Mouse (Mus musculus): Measurements from ENCODE around the gene Cish. TPM values are rescaled to one million over a fixed set of nuclear protein-coding genes. Genes with fewer than 3 reads are reported as not detected.
A peak's percentile ranks its signal among the peaks of the same experiment; 100 is the strongest.

The Cish gene
- total and polyA plus RNA-seq, 2 experiments from 2014 or later: 5.3 to 8.8 TPM

- 36% methylated on average over 16 of the region's 16 CpGs for WGBS
- H3K9ac ChIP-seq (replicated peaks; ENCODE audit: low read length): 0 out of 2 replicates have a peak overlapping the region, but pooled peaks have one; percentile 5
- H3K36me3 ChIP-seq (ENCODE audit: insufficient read depth, low read length): no peaks in the 10 kb centered on the region
- no peaks in the 10 kb centered on the region for H3K27me3 ChIP-seq (ENCODE audit: insufficient read depth, low read length)
- peaks cover 12% of the 10 kb centered on the region; the same call in 1 of the 2 replicates for H3K4me1 ChIP-seq (ENCODE audit: insufficient read depth, low read length)
- H3K4me2 ChIP-seq (ENCODE audit: low read depth, low read length): 0 out of 2 replicates have a peak overlapping the region, but pooled peaks have one; percentile 21
- no peaks in the 10 kb centered on the region for H3K9me3 ChIP-seq (ENCODE audit: low read length)
- no peak overlapping the region for H3K4me3 ChIP-seq (ENCODE audit: low read length)
- DNase-seq (ENCODE audit: low spot score) (no peak), ATAC-seq (no peak)
- TF ChIP-seq CTCF (IDR thresholded peaks at IDR 0.05; ENCODE audit: low read depth): no peak
- no peak overlapping the region for H3K27ac ChIP-seq
Observed at GRCm38 (mm10) chr9:107279378-107280321, 16.2 kb upstream of the Cish start.

DNA sequence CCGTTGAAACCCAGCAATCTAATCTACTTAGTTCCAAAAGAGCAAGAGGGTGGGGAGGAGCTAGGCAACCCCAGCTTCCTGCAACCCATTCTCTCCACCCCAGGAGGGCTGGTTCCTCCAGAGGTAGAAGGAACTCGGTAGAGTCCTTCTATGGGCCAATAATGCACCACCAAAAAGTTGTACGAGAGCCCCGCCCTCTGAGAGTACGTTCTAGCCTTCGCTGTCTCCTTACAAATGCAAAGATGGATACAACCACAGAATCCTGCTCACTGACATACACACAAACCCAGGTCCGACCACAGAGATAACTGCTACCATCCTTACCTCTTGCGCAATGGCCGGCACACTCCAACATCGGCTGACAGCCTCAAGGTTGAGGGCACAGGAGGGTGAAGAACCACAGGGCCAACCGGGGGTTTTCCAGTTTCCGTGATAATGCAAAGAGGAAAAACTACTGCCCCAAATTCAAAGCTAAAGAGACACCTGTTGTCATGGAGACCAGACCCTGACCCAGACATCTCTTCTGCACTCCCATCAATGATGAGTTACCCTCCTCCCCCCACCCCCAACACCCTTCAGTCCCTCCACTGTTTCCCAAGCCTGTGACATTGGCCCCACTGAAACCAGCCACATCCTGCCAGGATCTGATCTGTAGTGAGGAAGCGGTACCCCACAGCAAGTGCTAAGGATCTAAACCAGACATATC is 15.4 kb upstream of the Cish start:
- H3K36me3 ChIP-seq (ENCODE audit: insufficient read depth, low read length): no peaks in the 10 kb centered on the region
- ATAC-seq (no peak), DNase-seq (ENCODE audit: low spot score) (no peak)
- H3K27me3 ChIP-seq (ENCODE audit: insufficient read depth, low read length): no peaks in the 10 kb centered on the region
- H3K4me1 ChIP-seq (ENCODE audit: insufficient read depth, low read length): peaks cover 12% of the 10 kb centered on the region; the same call in 1 of the 2 replicates
- no peak overlapping the region for H3K4me3 ChIP-seq (ENCODE audit: low read length)
- H3K4me2 ChIP-seq (ENCODE audit: low read depth, low read length): 0 out of 2 replicates have a peak overlapping the region, but pooled peaks have one; percentile 21
- H3K9ac ChIP-seq (replicated peaks; ENCODE audit: low read length): no peak overlapping the region
- WGBS: 47% methylated on average over 13 of the region's 13 CpGs
- H3K9me3 ChIP-seq (ENCODE audit: low read length): no peaks in the 10 kb centered on the region
- H3K27ac ChIP-seq: no peak overlapping the region
- TF ChIP-seq CTCF (IDR thresholded peaks at IDR 0.05; ENCODE audit: low read depth): no peak

DNA sequence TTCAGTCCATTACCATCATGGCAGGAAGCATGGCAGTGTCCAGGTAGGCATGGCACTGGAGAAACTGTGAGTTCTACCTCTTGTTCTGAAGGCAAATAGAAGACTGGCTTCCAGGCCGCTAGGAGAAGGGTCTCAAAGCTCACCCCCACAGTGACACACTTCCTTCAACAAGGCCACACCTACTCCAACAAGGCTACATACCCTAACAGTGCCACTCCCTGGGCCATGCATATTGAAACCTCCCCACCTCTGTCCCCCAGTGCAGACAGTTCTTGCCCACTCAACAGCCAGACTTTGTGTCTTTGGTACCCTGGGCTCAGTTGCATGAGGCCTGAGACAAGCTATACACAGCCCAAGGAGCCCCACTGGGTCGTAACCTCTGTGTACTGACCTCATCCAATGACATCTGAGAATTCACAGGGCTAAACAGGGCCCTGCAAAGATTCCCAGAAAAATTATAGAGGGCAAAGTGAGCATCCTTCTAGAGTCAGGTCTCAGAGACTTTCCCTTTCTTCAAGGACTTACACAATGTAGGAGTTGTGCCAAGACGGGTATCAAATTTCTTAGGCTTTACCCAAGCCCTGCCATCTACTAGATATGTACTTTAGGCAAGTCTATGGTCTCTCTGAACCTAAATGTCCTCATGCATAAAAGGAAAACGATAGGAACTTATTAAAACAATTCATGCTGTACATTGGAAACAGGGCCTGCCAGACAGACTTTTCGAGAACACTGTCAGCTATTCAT is 14.4 kb upstream of the Cish start:
- ATAC-seq: no peak
- Histone ChIP-seq H3K4me1 (ENCODE audit: insufficient read depth, low read length) (peaks cover 12% of the 10 kb centered on the region; the same call in 1 of the 2 replicates), H3K27ac (no peak overlapping the region), H3K4me2 (ENCODE audit: low read depth, low read length) (no peak overlapping the region), H3K4me3 (ENCODE audit: low read length) (no peak overlapping the region), H3K27me3 (ENCODE audit: insufficient read depth, low read length) (no peaks in the 10 kb centered on the region), H3K36me3 (ENCODE audit: insufficient read depth, low read length) (no peaks in the 10 kb centered on the region), H3K9ac (replicated peaks; ENCODE audit: low read length) (no peak overlapping the region), H3K9me3 (ENCODE audit: low read length) (no peaks in the 10 kb centered on the region)
- TF ChIP-seq CTCF (IDR thresholded peaks at IDR 0.05; ENCODE audit: low read depth): no peak
- no peak for DNase-seq (ENCODE audit: low spot score)
- WGBS: 90% methylated on average over 5 of the region's 5 CpGs

GRCm38 (mm10) chr9:107282951-107283350 is 12.9 kb upstream of the Cish start:
- Histone ChIP-seq H3K27ac (no peak overlapping the region), H3K4me2 (ENCODE audit: low read depth, low read length) (no peak overlapping the region), H3K9ac (replicated peaks; ENCODE audit: low read length) (no peak overlapping the region), H3K36me3 (ENCODE audit: insufficient read depth, low read length) (no peaks in the 10 kb centered on the region), H3K9me3 (ENCODE audit: low read length) (no peaks in the 10 kb centered on the region), H3K27me3 (ENCODE audit: insufficient read depth, low read length) (no peaks in the 10 kb centered on the region), H3K4me3 (ENCODE audit: low read length) (no peak overlapping the region), H3K4me1 (ENCODE audit: insufficient read depth, low read length) (peaks cover 12% of the 10 kb centered on the region; the same call in 1 of the 2 replicates)
- no peak for TF ChIP-seq CTCF (IDR thresholded peaks at IDR 0.05; ENCODE audit: low read depth)
- ATAC-seq: no peak
- WGBS: 90% methylated on average over 9 of the region's 9 CpGs
- DNase-seq (ENCODE audit: low spot score): no peak

DNA sequence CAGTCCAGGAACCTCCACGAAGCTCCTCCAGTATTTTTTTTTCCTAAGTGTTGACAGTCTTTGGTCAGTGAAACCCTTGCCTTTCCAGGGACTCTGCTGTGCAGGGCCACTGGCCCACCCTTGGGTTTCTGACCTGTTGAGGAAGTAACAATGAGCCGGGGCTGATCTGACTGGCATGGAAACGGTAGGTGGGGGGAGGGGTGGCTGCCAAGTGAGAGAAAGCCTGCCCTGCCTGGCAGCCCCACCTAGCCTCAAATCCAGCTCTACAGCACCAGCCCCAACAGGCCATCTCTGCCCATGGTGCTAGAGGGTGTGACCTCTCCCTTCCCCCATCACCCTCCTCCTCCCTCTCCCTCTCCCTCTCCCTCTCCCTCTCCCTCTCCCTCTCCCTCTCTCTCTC is 10.8 kb upstream of the Cish start:
- Histone ChIP-seq H3K27ac (no peak overlapping the region), H3K4me3 (ENCODE audit: low read length) (no peak overlapping the region), H3K4me2 (ENCODE audit: low read depth, low read length) (no peak overlapping the region), H3K36me3 (ENCODE audit: insufficient read depth, low read length) (no peaks in the 10 kb centered on the region), H3K9ac (replicated peaks; ENCODE audit: low read length) (no peak overlapping the region), H3K27me3 (ENCODE audit: insufficient read depth, low read length) (peaks cover 5% of the 10 kb centered on the region; the same call in 1 of the 2 replicates), H3K4me1 (ENCODE audit: insufficient read depth, low read length) (peaks cover 10% of the 10 kb centered on the region; the same call in 1 of the 2 replicates), H3K9me3 (ENCODE audit: low read length) (no peaks in the 10 kb centered on the region)
- no peak for ATAC-seq
- 15% methylated on average over 3 of the region's 3 CpGs for WGBS
- DNase-seq (ENCODE audit: low spot score): no peak
- no peak for TF ChIP-seq CTCF (IDR thresholded peaks at IDR 0.05; ENCODE audit: low read depth)

- Histone ChIP-seq H3K9ac (replicated peaks; ENCODE audit: low read length) (no peak overlapping the region), H3K27me3 (ENCODE audit: insufficient read depth, low read length) (peaks cover 7% of the 10 kb centered on the region; the same call in 1 of the 2 replicates), H3K4me3 (ENCODE audit: low read length) (no peak overlapping the region), H3K36me3 (ENCODE audit: insufficient read depth, low read length) (no peaks in the 10 kb centered on the region), H3K9me3 (ENCODE audit: low read length) (no peaks in the 10 kb centered on the region), H3K4me1 (ENCODE audit: insufficient read depth, low read length) (peaks cover 9% of the 10 kb centered on the region; the same call in 1 of the 2 replicates), H3K4me2 (ENCODE audit: low read depth, low read length) (no peak overlapping the region), H3K27ac (no peak overlapping the region)
- DNase-seq (ENCODE audit: low spot score): no peak
- TF ChIP-seq CTCF (IDR thresholded peaks at IDR 0.05; ENCODE audit: low read depth): no peak
- 76% methylated on average over 2 of the region's 2 CpGs for WGBS
- ATAC-seq: no peak
Observed at GRCm38 (mm10) chr9:107287294-107287693, 8.5 kb upstream of the Cish start.
